Mouse (Mus musculus) olfactory bulb, adult 2 months (tissue): ENCODE results near the gene Uggt1.

Experiments used
- CTCF ChIP-seq: fragments of 200-500 bp; IDR thresholded peaks from 2 replicates; pipeline ENCODE4 v1.5.1; 2012; ENCODE audit warnings: low read depth, mild to moderate bottlenecking, low read length, moderate library complexity; ENCODE audit not compliant: insufficient read depth
- POLR2A ChIP-seq: fragments of 200-500 bp; IDR thresholded peaks from 2 replicates; pipeline ENCODE4 v1.6.1; 2012; ENCODE audit warnings: mild to moderate bottlenecking, low read depth, low read length, moderate library complexity; ENCODE audit not compliant: insufficient read depth

DNA sequence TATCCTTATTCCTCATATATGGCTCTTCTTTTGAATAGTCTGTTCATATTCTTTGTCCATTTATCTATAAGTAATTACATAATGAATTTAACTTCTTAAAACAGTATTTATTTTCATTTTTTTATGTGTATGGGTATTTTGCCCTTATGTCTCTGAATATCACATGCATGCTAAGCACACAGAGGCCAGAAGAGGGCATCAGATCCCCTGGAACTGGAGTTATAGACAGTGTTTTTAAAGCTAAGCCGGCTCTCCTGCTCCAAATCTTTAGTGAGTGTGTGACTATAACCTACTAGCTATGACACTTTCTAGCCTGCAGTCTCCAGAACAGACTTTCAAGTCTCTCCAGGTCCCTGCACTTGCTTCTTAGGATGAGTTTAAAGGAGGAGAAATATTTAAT, 99.5 kb downstream of the Uggt1 start:
- no peak for TF ChIP-seq CTCF
- no peak for TF ChIP-seq POLR2A
